Mouse (Mus musculus): ENCODE data around the gene Sall4.

DNA sequence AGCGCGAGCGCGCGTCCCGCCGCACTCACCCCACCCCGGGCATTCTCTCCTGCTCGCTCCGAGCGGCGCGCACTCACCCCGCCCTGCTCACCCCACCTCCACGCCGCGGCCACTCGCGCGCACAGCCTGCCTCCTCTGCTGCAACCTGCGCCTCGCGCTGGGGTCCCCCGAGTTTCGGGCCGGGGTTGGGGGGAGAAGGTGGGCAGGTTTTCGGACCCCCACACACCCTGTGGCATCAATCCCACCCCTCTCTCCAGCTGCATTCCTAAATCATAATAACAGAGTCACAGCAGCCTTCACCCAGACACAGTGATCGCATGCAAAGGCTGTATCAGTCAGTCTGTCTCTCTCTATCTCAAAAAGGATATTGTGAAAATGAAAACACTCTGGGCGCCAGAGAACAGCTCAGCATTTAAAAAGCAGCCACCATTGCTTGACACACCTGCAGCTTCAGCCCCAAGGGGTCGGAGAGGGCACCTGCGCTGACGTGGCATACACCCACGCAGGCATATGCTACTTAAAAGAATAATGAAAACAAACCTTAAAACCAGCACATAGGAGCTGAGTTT, 25.6 kb downstream of the Sall4 start, which contains the start of gene Atp9a:
- peak; percentile 63 for TF ChIP-seq POLR2A (IDR thresholded peaks at IDR 0.05; ENCODE audit: borderline replicate concordance, insufficient read depth, low read length)
- no peak for TF ChIP-seq CTCF (IDR thresholded peaks at IDR 0.05; ENCODE audit: borderline replicate concordance, insufficient read depth, low read depth, low read length)

Measured in cerebellum, adult 2 months (tissue).